Mouse (Mus musculus) forebrain, embryonic 11.5 days (tissue): ENCODE measurements around the gene Ago4. TPM values are rescaled to one million over a fixed set of nuclear protein-coding genes. Genes with fewer than 3 reads are reported as not detected.

Source experiments
- ATAC-seq: fragments of 200-750 bp; cut with Nextera tagmentation; replicated peaks from 2 replicates; pipeline ENCODE4 v1.8.0; 2017; ENCODE audit warnings: moderate TSS enrichment; ENCODE audit not compliant: low FRiP score
- DNase-seq: peaks from one replicate; pipeline ENCODE4 v3.0.0-alpha.2; 2017; ENCODE audit warnings: low spot score
- H3K27ac ChIP-seq: fragments of 300-500 bp; sonication (generic); 2 replicates; pipeline ENCODE4 v1.5.1; 2014; ENCODE audit warnings: low read depth, low read length
- H3K27me3 ChIP-seq: fragments of 300-500 bp; sonication (generic); 2 replicates; pipeline ENCODE4 v1.6.1; 2014; ENCODE audit warnings: mild to moderate bottlenecking, low read length, mixed read lengths; ENCODE audit not compliant: control insufficient read depth, insufficient read depth
- H3K36me3 ChIP-seq: fragments of 300-500 bp; sonication (generic); 2 replicates; pipeline ENCODE4 v1.6.1; 2014; ENCODE audit warnings: mild to moderate bottlenecking, low read length, moderate library complexity, mixed read lengths; ENCODE audit not compliant: control insufficient read depth, insufficient read depth
- H3K4me1 ChIP-seq: fragments of 300-500 bp; sonication (generic); replicated peaks from 2 replicates; pipeline ENCODE4 v1.6.1; 2014; ENCODE audit warnings: low read length, mixed read lengths; ENCODE audit not compliant: control insufficient read depth, insufficient read depth
- H3K4me2 ChIP-seq: fragments of 300-500 bp; sonication (generic); 2 replicates; pipeline ENCODE4 v1.6.1; 2014; ENCODE audit warnings: low read depth, mild to moderate bottlenecking, low read length, moderate library complexity, mixed read lengths; ENCODE audit not compliant: severe bottlenecking
- H3K4me3 ChIP-seq: fragments of 300-500 bp; sonication (generic); 2 replicates; pipeline ENCODE4 v1.5.1; 2014; ENCODE audit warnings: low read depth, low read length
- H3K9ac ChIP-seq: fragments of 300-500 bp; sonication (generic); 2 replicates; pipeline ENCODE4 v1.6.1; 2014; ENCODE audit warnings: low read length
- H3K9me3 ChIP-seq: fragments of 300-500 bp; sonication (generic); 2 replicates; pipeline ENCODE4 v1.6.1; 2016; ENCODE audit warnings: low read length, mixed read lengths; ENCODE audit not compliant: control insufficient read depth
- WGBS: fragments of 180-500 bp; shearing (Covaris S2); extraction: QIAGEN DNeasy Blood & Tissue Kit; methylation state at CpG from one replicate; pipeline ENCODE4 v1.1.7; 2014; 5-methylcytosine and 5-hydroxymethylcytosine counted together
- polyA plus RNA-seq: library from polyadenylated mRNA; unstranded; fragments of >200 nt; fragmentation: Nextera tagmentation; extraction: Ambion mirVana; gene quantifications from 2 replicates; pipeline ENCODE4 v1.2.1, GENCODE M21; 2014

The Ago4 gene
- polyA plus RNA-seq, 1 experiment from 2014 or later, result 3.4 TPM

DNA sequence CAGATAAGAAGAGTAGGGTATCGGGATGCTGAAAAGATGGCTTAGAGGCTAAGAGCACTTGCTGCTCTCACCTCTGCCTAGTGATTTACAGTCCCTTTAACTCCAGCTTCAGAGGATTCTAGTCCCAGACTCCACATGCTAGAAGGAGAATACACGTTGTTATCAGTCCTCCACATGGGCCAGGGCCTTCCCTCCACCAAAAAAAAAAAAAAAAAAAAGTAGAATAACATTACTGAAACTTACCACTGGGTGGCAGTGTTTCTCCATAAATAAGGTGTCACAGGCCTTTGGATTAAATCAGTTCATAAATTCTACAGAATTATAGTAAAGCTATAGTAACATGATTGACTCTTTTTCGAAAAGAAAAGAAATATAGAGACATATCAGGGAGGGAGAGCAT lies 21.2 kb upstream of the Ago4 start:
- Histone ChIP-seq H3K36me3 (no peaks in the 10 kb centered on the region), H3K4me3 (no peak overlapping the region), H3K9ac (no peak overlapping the region), H3K4me1 (peaks cover 2% of the 10 kb centered on the region; the same call in 1 of the 2 replicates), H3K9me3 (no peaks in the 10 kb centered on the region), H3K4me2 (no peak overlapping the region), H3K27me3 (no peaks in the 10 kb centered on the region), H3K27ac (no peak overlapping the region)
- 33% methylated on average over 3 of the region's 3 CpGs for WGBS
- ATAC-seq, result no peak
- DNase-seq, result no peak

DNA sequence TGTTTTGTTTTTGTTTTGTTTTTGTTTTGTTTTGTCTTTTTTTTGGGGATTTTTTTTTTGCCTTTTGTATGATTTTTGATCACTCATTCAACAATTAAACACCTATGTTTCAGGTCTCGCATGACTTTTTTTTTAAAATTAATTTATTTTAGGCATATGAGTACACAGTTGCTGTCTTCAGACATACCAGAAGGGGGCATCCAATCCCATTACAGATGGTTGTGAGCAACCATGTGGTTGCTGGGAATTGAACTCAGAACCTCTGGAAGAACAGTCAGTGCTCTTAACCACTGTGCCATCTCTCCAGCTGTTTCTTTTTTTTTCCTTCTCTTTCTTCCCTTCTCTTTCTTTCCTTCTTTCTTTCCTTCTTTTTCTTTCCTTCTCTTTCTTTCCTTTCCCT lies 20.4 kb upstream of the Ago4 start:
- H3K36me3 ChIP-seq, result no peaks in the 10 kb centered on the region
- peaks cover 2% of the 10 kb centered on the region; the same call in 1 of the 2 replicates for H3K4me1 ChIP-seq
- H3K9me3 ChIP-seq, result no peaks in the 10 kb centered on the region
- no peak overlapping the region for H3K27ac ChIP-seq
- no peak overlapping the region for H3K4me2 ChIP-seq
- no peaks in the 10 kb centered on the region for H3K27me3 ChIP-seq
- WGBS, result 88% methylated on average over 1 of the region's 1 CpGs
- DNase-seq (no peak), ATAC-seq (no peak)
- H3K4me3 ChIP-seq, result no peak overlapping the region
- no peak overlapping the region for H3K9ac ChIP-seq

DNA sequence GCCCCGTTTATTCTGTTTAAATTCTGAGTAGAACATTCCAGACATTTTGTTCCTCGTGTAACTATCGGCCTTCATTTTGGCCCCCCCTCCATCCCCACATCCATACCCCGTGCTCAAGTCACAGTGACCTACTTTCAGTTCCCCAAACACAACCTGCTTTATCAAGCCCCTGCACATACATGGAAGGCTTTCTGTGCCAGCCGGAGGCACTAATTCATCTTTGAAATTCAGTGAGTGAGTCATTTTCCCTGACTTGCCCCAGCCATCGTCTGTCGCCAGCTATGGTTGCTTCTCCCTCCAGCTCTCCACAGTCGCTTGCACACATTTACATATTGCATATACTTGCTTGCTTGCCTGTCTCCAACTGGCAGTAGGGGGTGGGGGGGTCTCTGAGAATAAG lies 19.8 kb upstream of the Ago4 start:
- peaks cover 2% of the 10 kb centered on the region; the same call in 1 of the 2 replicates for H3K4me1 ChIP-seq
- H3K9me3 ChIP-seq, result no peaks in the 10 kb centered on the region
- no peaks in the 10 kb centered on the region for H3K27me3 ChIP-seq
- no peak overlapping the region for H3K27ac ChIP-seq
- DNase-seq (no peak), ATAC-seq (no peak)
- 76% methylated on average over 8 of the region's 8 CpGs for WGBS
- H3K36me3 ChIP-seq, result no peaks in the 10 kb centered on the region
- no peak overlapping the region for H3K4me3 ChIP-seq
- no peak overlapping the region for H3K9ac ChIP-seq
- H3K4me2 ChIP-seq, result no peak overlapping the region

DNA sequence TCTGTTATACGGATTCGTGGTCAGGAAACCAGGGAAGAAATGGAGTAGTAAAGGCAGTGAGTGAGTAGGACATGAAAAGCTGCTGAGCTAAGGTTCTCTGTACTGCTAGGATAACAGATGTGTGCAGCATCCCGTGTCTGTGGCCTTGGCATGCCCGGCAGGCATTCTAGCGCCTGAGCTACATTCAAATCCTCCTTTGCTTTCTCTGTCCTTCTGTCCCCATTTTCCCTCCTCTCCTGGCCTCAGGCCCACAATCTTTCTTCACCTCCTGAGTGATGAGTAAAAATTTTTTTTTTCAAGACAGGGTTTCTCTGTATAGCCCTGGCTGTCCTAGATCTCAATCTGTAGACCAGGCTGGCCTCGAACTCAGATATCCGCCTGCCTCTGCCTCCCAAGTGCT lies 18.9 kb upstream of the Ago4 start:
- WGBS, result 89% methylated on average over 7 of the region's 7 CpGs
- Histone ChIP-seq H3K4me2 (no peak overlapping the region), H3K4me3 (no peak overlapping the region), H3K9me3 (no peaks in the 10 kb centered on the region), H3K27me3 (no peaks in the 10 kb centered on the region), H3K36me3 (no peaks in the 10 kb centered on the region), H3K9ac (no peak overlapping the region), H3K27ac (no peak overlapping the region), H3K4me1 (peaks cover 2% of the 10 kb centered on the region; the same call in 1 of the 2 replicates)
- ATAC-seq, result no peak
- no peak for DNase-seq

DNA sequence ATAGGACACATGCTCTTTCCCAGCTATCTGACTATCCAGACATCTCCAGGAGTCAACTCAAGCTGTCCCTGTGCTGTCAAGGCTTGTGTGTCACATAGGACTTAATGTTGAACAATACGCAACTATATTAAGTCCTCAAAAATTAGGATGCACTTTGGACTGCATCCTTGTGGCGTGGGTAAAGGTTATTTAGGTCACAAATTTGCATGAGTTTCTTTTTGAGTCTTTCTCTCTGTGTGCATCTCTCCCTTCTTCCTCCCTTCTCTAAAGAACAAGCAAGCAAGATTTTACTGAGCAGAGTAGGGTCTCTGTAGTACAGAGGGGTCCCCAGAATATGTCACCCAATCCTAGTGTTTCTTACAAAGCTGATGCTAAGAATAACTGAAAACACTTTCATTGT lies 12.9 kb upstream of the Ago4 start:
- no peak for ATAC-seq
- Histone ChIP-seq H3K4me3 (no peak overlapping the region), H3K9ac (no peak overlapping the region), H3K27ac (no peak overlapping the region), H3K4me1 (no peaks in the 10 kb centered on the region), H3K36me3 (no peaks in the 10 kb centered on the region), H3K4me2 (no peak overlapping the region), H3K9me3 (no peaks in the 10 kb centered on the region), H3K27me3 (no peaks in the 10 kb centered on the region)
- WGBS, result 75% methylated on average over 2 of the region's 2 CpGs
- no peak for DNase-seq

DNA sequence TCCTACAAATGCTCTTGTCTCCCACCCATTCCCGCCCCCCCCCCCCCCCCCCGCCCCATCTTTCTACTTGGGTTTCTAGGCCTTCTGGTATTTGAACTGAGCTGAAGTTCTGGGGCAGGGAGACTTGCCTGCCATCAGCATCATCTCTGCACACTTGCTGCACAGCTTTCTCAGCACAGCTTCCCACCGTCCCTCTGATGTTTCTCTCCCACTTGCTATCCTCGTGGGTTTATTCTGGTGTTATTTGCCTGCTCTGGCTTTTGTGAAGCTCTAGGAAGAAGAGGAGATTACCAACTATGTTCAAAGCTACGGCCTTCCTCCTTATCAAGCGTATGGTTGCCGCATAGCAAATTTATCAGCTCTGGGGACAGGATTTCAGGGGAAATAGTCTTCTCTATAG lies 12.4 kb upstream of the Ago4 start:
- no peak overlapping the region for H3K4me2 ChIP-seq
- H3K4me3 ChIP-seq, result no peak overlapping the region
- no peak overlapping the region for H3K27ac ChIP-seq
- WGBS, result 74% methylated on average over 6 of the region's 7 CpGs
- DNase-seq, result no peak
- no peaks in the 10 kb centered on the region for H3K4me1 ChIP-seq
- no peak overlapping the region for H3K9ac ChIP-seq
- no peaks in the 10 kb centered on the region for H3K27me3 ChIP-seq
- ATAC-seq, result no peak
- no peaks in the 10 kb centered on the region for H3K9me3 ChIP-seq
- no peaks in the 10 kb centered on the region for H3K36me3 ChIP-seq

DNA sequence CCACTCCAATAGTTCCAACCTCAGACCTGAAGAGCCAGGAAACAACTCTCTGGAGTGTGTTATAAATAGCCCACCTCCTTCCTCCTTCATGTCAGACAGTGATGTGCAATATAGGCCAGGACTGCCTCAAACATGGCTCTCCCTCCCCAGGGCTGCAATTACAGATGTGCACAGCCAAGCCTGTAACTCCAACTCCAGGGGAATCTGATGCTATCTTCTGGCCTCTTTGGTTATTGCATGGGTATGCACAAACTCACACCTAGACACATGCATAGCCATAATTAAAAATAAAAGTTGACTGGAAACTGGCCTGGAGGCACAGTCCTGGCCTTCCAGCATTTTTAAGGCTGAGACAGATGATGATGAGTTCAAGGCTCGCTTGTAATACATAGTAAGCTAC lies 11.7 kb upstream of the Ago4 start:
- H3K9ac ChIP-seq, result no peak overlapping the region
- DNase-seq (no peak), ATAC-seq (no peak)
- H3K9me3 ChIP-seq, result no peaks in the 10 kb centered on the region
- H3K27ac ChIP-seq, result no peak overlapping the region
- no peak overlapping the region for H3K4me2 ChIP-seq
- 83% methylated on average over 1 of the region's 1 CpGs for WGBS
- no peaks in the 10 kb centered on the region for H3K27me3 ChIP-seq
- H3K4me1 ChIP-seq, result no peaks in the 10 kb centered on the region
- H3K4me3 ChIP-seq, result no peak overlapping the region
- H3K36me3 ChIP-seq, result no peaks in the 10 kb centered on the region

DNA sequence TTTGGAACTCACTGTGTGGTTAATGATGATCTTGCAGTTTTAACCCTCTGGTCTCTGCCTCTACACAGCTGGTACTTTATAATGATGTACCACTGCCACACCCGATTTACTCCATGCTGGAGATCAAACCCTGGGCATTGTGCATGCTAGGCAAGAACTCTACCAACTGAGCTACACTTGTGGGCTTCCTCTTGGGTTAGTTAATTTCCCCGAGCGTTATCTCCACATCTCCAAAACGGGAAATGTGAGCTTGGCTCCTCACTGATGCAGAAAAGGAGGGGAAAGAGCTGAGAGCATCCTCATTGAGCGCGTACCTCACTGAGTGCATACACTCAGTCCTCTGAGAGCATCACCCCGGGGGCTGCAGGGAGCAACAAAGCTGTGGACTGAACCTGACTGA lies 9.6 kb upstream of the Ago4 start:
- no peak overlapping the region for H3K4me3 ChIP-seq
- no peak overlapping the region for H3K27ac ChIP-seq
- no peak overlapping the region for H3K9ac ChIP-seq
- H3K9me3 ChIP-seq, result no peaks in the 10 kb centered on the region
- no peak overlapping the region for H3K4me2 ChIP-seq
- no peaks in the 10 kb centered on the region for H3K4me1 ChIP-seq
- DNase-seq (no peak), ATAC-seq (no peak)
- 75% methylated on average over 7 of the region's 7 CpGs for WGBS
- H3K36me3 ChIP-seq, result no peaks in the 10 kb centered on the region
- no peaks in the 10 kb centered on the region for H3K27me3 ChIP-seq

DNA sequence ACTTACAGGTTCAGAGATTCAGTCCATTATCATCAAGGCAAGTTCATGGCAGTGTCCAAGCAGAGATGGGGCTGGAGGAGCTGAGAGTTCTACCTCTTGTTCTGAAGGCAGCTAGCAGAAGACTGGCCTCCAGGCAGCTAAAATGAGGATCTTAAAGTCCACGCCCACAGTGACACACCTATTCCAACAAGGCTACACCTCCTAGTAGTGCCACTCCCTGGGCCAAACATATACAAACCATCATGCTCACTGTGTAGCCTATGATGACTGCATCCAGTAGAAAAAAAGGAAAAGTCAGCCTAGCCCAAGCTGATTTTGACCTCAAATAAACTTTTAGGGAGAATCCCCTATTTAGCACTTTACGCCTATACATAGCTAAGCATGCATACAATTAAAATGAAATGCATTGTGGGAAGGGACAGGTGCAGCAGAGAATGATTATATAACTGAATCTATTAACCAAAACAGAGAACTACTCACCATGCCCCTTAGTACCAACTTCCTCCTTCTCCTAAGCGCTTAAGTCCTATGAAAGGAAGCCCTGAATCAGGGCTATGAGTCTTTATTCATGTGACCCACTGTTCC lies 7.3 kb upstream of the Ago4 start:
- no peaks in the 10 kb centered on the region for H3K27me3 ChIP-seq
- no peak overlapping the region for H3K9ac ChIP-seq
- H3K4me3 ChIP-seq, result no peak overlapping the region
- WGBS, result 92% methylated on average over 3 of the region's 3 CpGs
- no peak overlapping the region for H3K27ac ChIP-seq
- no peaks in the 10 kb centered on the region for H3K36me3 ChIP-seq
- no peak overlapping the region for H3K4me2 ChIP-seq
- H3K4me1 ChIP-seq, result no peaks in the 10 kb centered on the region
- DNase-seq (no peak), ATAC-seq (no peak)
- no peaks in the 10 kb centered on the region for H3K9me3 ChIP-seq
